Mouse (Mus musculus): ENCODE results near the gene Klf13. TPM values are rescaled to one million over a fixed set of nuclear protein-coding genes. Genes with fewer than 3 reads are reported as not detected.

The Klf13 gene
- total and polyA plus RNA-seq, 3 experiments, result 1.7 to 9.7 (median 3.7) TPM

GRCm38 (mm10) chr7:63988391-63988790, 49.7 kb upstream of the Klf13 start:
- peaks cover 5 to 32% of the 10 kb centered on the region in 2 experiments; a peak in 3 of 4 replicates for H3K4me1 ChIP-seq (ENCODE audit: control insufficient read depth in 1 of 2, insufficient read depth in 2 of 2)
- dilution Hi-C loops (cut with MboI; ENCODE audit: extremely low pct_ligation_motif_present, extremely low pct_unique_long_range_greater_than_20kb, low sequenced_read_pairs) (no loop called here), in situ Hi-C loops (cut with MboI; ENCODE audit: low pct_ligation_motif_present, low pct_unique_long_range_greater_than_20kb, low sequenced_read_pairs) (no loop called here)
- no peak for DNase-seq (ENCODE audit: extremely low read depth)
- no peaks in the 10 kb centered on the region for H3K79me2 ChIP-seq (replicated peaks; ENCODE audit: control insufficient read depth, extremely low read depth, insufficient read depth, poor library complexity, severe bottlenecking)
- TF ChIP-seq IRF4 (IDR thresholded peaks at IDR 0.05; ENCODE audit: low read depth, low read length), result no peak
- no peak for TF ChIP-seq CHD2 (IDR thresholded peaks at IDR 0.05; ENCODE audit: low read length)
- TF ChIP-seq CTCF (conservative IDR thresholded peaks at IDR 0.05 in 1 of 2, IDR thresholded peaks at IDR 0.05 in 1 of 2; ENCODE audit: low read depth in 2 of 2, low read length in 2 of 2), result no peak
- no peak for TF ChIP-seq POLR2AphosphoS2 (IDR thresholded peaks at IDR 0.05; ENCODE audit: low read depth, low read length)
- no peak for TF ChIP-seq MXI1 (IDR thresholded peaks at IDR 0.05; ENCODE audit: low read depth, low read length)
- no peak for TF ChIP-seq PAX5 (IDR thresholded peaks at IDR 0.05; ENCODE audit: low read length)
- no peaks in the 10 kb centered on the region for H3K36me3 ChIP-seq (replicated peaks in 1 of 2; ENCODE audit: control insufficient read depth in 1 of 2, insufficient read depth in 1 of 2, low read length in 1 of 2)
- H3K9ac ChIP-seq (ENCODE audit: insufficient read depth, low read depth), result no peak overlapping the region
- H3K4me3 ChIP-seq (replicated peaks in 1 of 3; ENCODE audit: low read depth in 2 of 3, low read length in 2 of 3, poor library complexity in 1 of 3), result no peak overlapping the region
- H3K27ac ChIP-seq (ENCODE audit: insufficient read depth, low read depth), result no peak overlapping the region
- H3K27me3 ChIP-seq (replicated peaks), result peaks cover 2% of the 10 kb centered on the region
- H3K4me2 ChIP-seq (ENCODE audit: insufficient read depth, low read depth, poor library complexity, severe bottlenecking), result no peak overlapping the region
- H3K9me3 ChIP-seq (replicated peaks; ENCODE audit: low read length), result no peaks in the 10 kb centered on the region

GRCm38 (mm10) chr7:63986407-63987182, 47.9 kb upstream of the Klf13 start:
- Histone ChIP-seq H3K4me3 (replicated peaks in 1 of 3; ENCODE audit: low read depth in 2 of 3, low read length in 2 of 3, poor library complexity in 1 of 3) (no peak overlapping the region), H3K36me3 (replicated peaks in 1 of 2; ENCODE audit: control insufficient read depth in 1 of 2, insufficient read depth in 1 of 2, low read length in 1 of 2) (no peaks in the 10 kb centered on the region), H3K27ac (ENCODE audit: insufficient read depth, low read depth) (no peak overlapping the region), H3K9ac (ENCODE audit: insufficient read depth, low read depth) (no peak overlapping the region), H3K79me2 (replicated peaks; ENCODE audit: control insufficient read depth, extremely low read depth, insufficient read depth, poor library complexity, severe bottlenecking) (no peaks in the 10 kb centered on the region), H3K4me2 (ENCODE audit: insufficient read depth, low read depth, poor library complexity, severe bottlenecking) (no peak overlapping the region), H3K27me3 (replicated peaks) (peaks cover 3% of the 10 kb centered on the region), H3K4me1 (ENCODE audit: control insufficient read depth in 1 of 2, insufficient read depth in 2 of 2) (peaks cover 5 to 31% of the 10 kb centered on the region in 2 experiments; a peak in 3 of 4 replicates), H3K9me3 (replicated peaks; ENCODE audit: low read length) (no peaks in the 10 kb centered on the region)
- TF ChIP-seq USF1 (IDR thresholded peaks at IDR 0.05; ENCODE audit: low read depth, low read length) (no peak), MAFK (IDR thresholded peaks at IDR 0.05; ENCODE audit: insufficient replicate concordance, low read length) (no peak), RCOR1 (conservative IDR thresholded peaks at IDR 0.05; ENCODE audit: low read depth, low read length) (no peak), SMC3 (IDR thresholded peaks at IDR 0.05; ENCODE audit: low read depth, low read length) (no peak), MYC (IDR thresholded peaks at IDR 0.05; ENCODE audit: low read depth, low read length) (no peak), ZNF384 (IDR thresholded peaks at IDR 0.05; ENCODE audit: low read depth, low read length) (no peak), CHD2 (IDR thresholded peaks at IDR 0.05; ENCODE audit: low read length) (no peak), NELFE (IDR thresholded peaks at IDR 0.05; ENCODE audit: low read depth, low read length) (no peak), ZMIZ1 (IDR thresholded peaks at IDR 0.05; ENCODE audit: low read depth, low read length) (no peak), PAX5 (IDR thresholded peaks at IDR 0.05; ENCODE audit: low read length) (no peak), UBTF (IDR thresholded peaks at IDR 0.05; ENCODE audit: low read depth, low read length) (no peak), ELF1 (IDR thresholded peaks at IDR 0.05; ENCODE audit: low read depth, low read length) (no peak), CTCF (conservative IDR thresholded peaks at IDR 0.05 in 1 of 2, IDR thresholded peaks at IDR 0.05 in 1 of 2; ENCODE audit: low read depth in 2 of 2, low read length in 2 of 2) (no peak), HCFC1 (IDR thresholded peaks at IDR 0.05; ENCODE audit: low read depth, low read length) (no peak), SIN3A (IDR thresholded peaks at IDR 0.05; ENCODE audit: low read length) (no peak), CHD1 (IDR thresholded peaks at IDR 0.05; ENCODE audit: low read depth, low read length) (no peak), JUND (conservative IDR thresholded peaks at IDR 0.05; ENCODE audit: low read depth, low read length) (no peak), NRF1 (IDR thresholded peaks at IDR 0.05; ENCODE audit: low read depth, low read length) (no peak), KAT2A (IDR thresholded peaks at IDR 0.05; ENCODE audit: insufficient replicate concordance, low read length) (no peak)
- DNase-seq (ENCODE audit: extremely low read depth), result no peak
- in situ Hi-C loops (cut with MboI; ENCODE audit: low pct_ligation_motif_present, low pct_unique_long_range_greater_than_20kb, low sequenced_read_pairs) (no loop called here), dilution Hi-C loops (cut with MboI; ENCODE audit: extremely low pct_ligation_motif_present, extremely low pct_unique_long_range_greater_than_20kb, low sequenced_read_pairs) (no loop called here)

Measured in CH12.LX (cell line).